Mouse (Mus musculus): ENCODE measurements around the gene Gadd45g. TPM values are rescaled to one million over a fixed set of nuclear protein-coding genes. Genes with fewer than 3 reads are reported as not detected.
"Not testable (repeated sequence)": the region's sequence is repeated elsewhere in the genome, so short reads cannot be mapped to it uniquely, and the experiment has no call there.

Gene Gadd45g
- polyA plus RNA-seq, 1 experiment from 2014 or later: 30.4 TPM

DNA sequence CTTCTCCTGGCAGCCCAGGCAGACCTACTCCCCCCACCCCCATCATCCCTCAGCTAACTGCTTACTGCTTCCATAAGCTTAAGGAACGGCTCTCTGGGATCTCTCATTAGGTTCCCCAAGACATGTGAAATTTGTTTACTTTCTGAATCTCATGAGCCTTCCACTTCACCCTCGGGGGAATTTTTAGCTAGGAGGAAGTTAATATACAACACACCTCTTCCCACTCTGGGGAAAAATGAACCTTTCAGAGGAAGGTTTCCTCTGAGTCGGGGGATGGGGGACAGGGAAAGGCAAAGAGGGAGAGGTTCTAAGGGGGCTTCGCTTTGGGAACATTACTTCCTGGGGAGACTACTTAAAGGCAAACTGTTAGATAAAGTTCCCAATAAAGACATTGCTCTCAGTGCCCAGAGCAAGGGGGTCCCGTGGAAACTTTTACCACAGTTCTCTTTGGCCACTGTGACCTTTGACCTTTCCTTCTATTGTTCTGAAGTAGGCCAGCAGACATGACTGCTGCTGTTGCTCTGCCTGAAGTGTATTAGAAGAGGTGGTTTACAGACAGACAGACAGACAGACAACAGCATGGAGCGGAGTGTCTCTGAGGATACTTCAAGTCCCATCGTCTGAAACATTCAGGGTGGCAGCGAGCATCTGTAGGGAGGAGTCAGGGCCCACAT lies 22.5 kb upstream of the Gadd45g start:
- no peaks in the 10 kb centered on the region for H3K9me3 ChIP-seq (ENCODE audit: control insufficient read depth, low read length)
- H3K9ac ChIP-seq (ENCODE audit: low read depth, low read length): no peak overlapping the region
- H3K27ac ChIP-seq (ENCODE audit: low read depth, low read length): no peak overlapping the region
- no peaks in the 10 kb centered on the region for H3K36me3 ChIP-seq (ENCODE audit: control insufficient read depth, insufficient read depth, low read length)
- H3K4me2 ChIP-seq: no peak overlapping the region
- no peak for DNase-seq (ENCODE audit: low spot score)
- ATAC-seq (replicated peaks; ENCODE audit: low FRiP score): no peak
- H3K4me3 ChIP-seq (ENCODE audit: low read depth, low read length): no peak overlapping the region
- WGBS: 55% methylated on average over 8 of the region's 8 CpGs
- H3K4me1 ChIP-seq (replicated peaks; ENCODE audit: control insufficient read depth, insufficient read depth, low read length): no peaks in the 10 kb centered on the region
- no peaks in the 10 kb centered on the region for H3K27me3 ChIP-seq (replicated peaks; ENCODE audit: control insufficient read depth, insufficient read depth, low read length)

- DNase-seq (ENCODE audit: low spot score): no peak
- Histone ChIP-seq H3K4me2 (no peak overlapping the region), H3K4me3 (ENCODE audit: low read depth, low read length) (no peak overlapping the region), H3K9me3 (ENCODE audit: control insufficient read depth, low read length) (no peaks in the 10 kb centered on the region), H3K27ac (ENCODE audit: low read depth, low read length) (no peak overlapping the region), H3K9ac (ENCODE audit: low read depth, low read length) (no peak overlapping the region), H3K27me3 (replicated peaks; ENCODE audit: control insufficient read depth, insufficient read depth, low read length) (no peaks in the 10 kb centered on the region), H3K4me1 (replicated peaks; ENCODE audit: control insufficient read depth, insufficient read depth, low read length) (peaks cover 12% of the 10 kb centered on the region), H3K36me3 (ENCODE audit: control insufficient read depth, insufficient read depth, low read length) (no peaks in the 10 kb centered on the region)
- 29% methylated on average over 10 of the region's 10 CpGs for WGBS
- no peak for ATAC-seq (replicated peaks; ENCODE audit: low FRiP score)
These were observed 15.6 kb upstream of the Gadd45g start for GRCm38 (mm10) chr13:51830744-51831450.

- no peak overlapping the region for H3K4me3 ChIP-seq (ENCODE audit: low read depth, low read length)
- WGBS: 91% methylated on average over 6 of the region's 6 CpGs
- H3K4me2 ChIP-seq: no peak overlapping the region
- no peaks in the 10 kb centered on the region for H3K27me3 ChIP-seq (replicated peaks; ENCODE audit: control insufficient read depth, insufficient read depth, low read length)
- no peaks in the 10 kb centered on the region for H3K9me3 ChIP-seq (ENCODE audit: control insufficient read depth, low read length)
- H3K4me1 ChIP-seq (replicated peaks; ENCODE audit: control insufficient read depth, insufficient read depth, low read length): peaks cover 12% of the 10 kb centered on the region
- DNase-seq (ENCODE audit: low spot score) (no peak), ATAC-seq (replicated peaks; ENCODE audit: low FRiP score) (no peak)
- no peak overlapping the region for H3K9ac ChIP-seq (ENCODE audit: low read depth, low read length)
- no peaks in the 10 kb centered on the region for H3K36me3 ChIP-seq (ENCODE audit: control insufficient read depth, insufficient read depth, low read length)
- H3K27ac ChIP-seq (ENCODE audit: low read depth, low read length): no peak overlapping the region
These were observed 14.0 kb upstream of the Gadd45g start for GRCm38 (mm10) chr13:51832491-51832890.

DNA sequence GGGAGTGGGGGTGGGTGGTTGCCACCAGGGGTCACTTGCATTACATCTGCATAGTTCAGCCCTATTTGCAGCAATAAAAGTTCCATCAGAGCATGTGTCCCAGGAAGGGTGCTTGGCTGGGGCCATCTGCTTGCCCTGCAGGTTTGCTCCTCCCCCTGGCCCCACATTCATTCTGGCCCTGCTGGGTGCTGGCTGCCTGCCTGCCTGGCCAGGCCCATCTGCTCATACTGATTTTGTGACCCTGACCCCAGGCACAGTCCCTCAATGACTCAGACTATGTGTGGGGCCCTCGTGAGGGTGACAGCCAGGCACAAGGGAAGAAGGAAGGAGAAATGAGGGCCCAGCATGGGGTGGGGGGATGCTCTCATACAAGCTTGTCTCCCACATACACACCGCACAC lies 12.9 kb upstream of the Gadd45g start:
- Histone ChIP-seq H3K4me1 (replicated peaks; ENCODE audit: control insufficient read depth, insufficient read depth, low read length) (peaks cover 12% of the 10 kb centered on the region), H3K27me3 (replicated peaks; ENCODE audit: control insufficient read depth, insufficient read depth, low read length) (no peaks in the 10 kb centered on the region), H3K4me2 (no peak overlapping the region), H3K27ac (ENCODE audit: low read depth, low read length) (no peak overlapping the region), H3K9ac (ENCODE audit: low read depth, low read length) (no peak overlapping the region), H3K4me3 (ENCODE audit: low read depth, low read length) (no peak overlapping the region), H3K36me3 (ENCODE audit: control insufficient read depth, insufficient read depth, low read length) (no peaks in the 10 kb centered on the region), H3K9me3 (ENCODE audit: control insufficient read depth, low read length) (no peaks in the 10 kb centered on the region)
- DNase-seq (ENCODE audit: low spot score) (no peak), ATAC-seq (replicated peaks; ENCODE audit: low FRiP score) (peak; percentile 38)
- 57% methylated on average over 2 of the region's 2 CpGs for WGBS

- H3K4me3 ChIP-seq (ENCODE audit: low read depth, low read length); H3K27ac ChIP-seq (ENCODE audit: low read depth, low read length); H3K9me3 ChIP-seq (ENCODE audit: control insufficient read depth, low read length); H3K36me3 ChIP-seq (ENCODE audit: control insufficient read depth, insufficient read depth, low read length); H3K27me3 ChIP-seq (replicated peaks; ENCODE audit: control insufficient read depth, insufficient read depth, low read length); H3K4me2 ChIP-seq; H3K9ac ChIP-seq (ENCODE audit: low read depth, low read length); DNase-seq (ENCODE audit: low spot score): not testable (repeated sequence)
- WGBS: 58% methylated on average over 8 of the region's 8 CpGs
- peak; percentile 40; the same call in 1 of the 2 replicates for ATAC-seq (replicated peaks; ENCODE audit: low FRiP score)
- peaks cover 12% of the 10 kb centered on the region for H3K4me1 ChIP-seq (replicated peaks; ENCODE audit: control insufficient read depth, insufficient read depth, low read length)
These were observed 12.5 kb upstream of the Gadd45g start for GRCm38 (mm10) chr13:51834024-51834423.

GRCm38 (mm10) chr13:51834520-51834919 lies 12.0 kb upstream of the Gadd45g start:
- no peak; the same call in 1 of the 2 replicates for ATAC-seq (replicated peaks; ENCODE audit: low FRiP score)
- peaks cover 16% of the 10 kb centered on the region for H3K4me1 ChIP-seq (replicated peaks; ENCODE audit: control insufficient read depth, insufficient read depth, low read length)
- no peak overlapping the region for H3K4me3 ChIP-seq (ENCODE audit: low read depth, low read length)
- no peaks in the 10 kb centered on the region for H3K27me3 ChIP-seq (replicated peaks; ENCODE audit: control insufficient read depth, insufficient read depth, low read length)
- H3K4me2 ChIP-seq: no peak overlapping the region
- H3K9me3 ChIP-seq (ENCODE audit: control insufficient read depth, low read length): no peaks in the 10 kb centered on the region
- DNase-seq (ENCODE audit: low spot score): no peak
- no peak overlapping the region for H3K9ac ChIP-seq (ENCODE audit: low read depth, low read length)
- H3K27ac ChIP-seq (ENCODE audit: low read depth, low read length): no peak overlapping the region
- H3K36me3 ChIP-seq (ENCODE audit: control insufficient read depth, insufficient read depth, low read length): no peaks in the 10 kb centered on the region
- WGBS: 17% methylated on average over 2 of the region's 2 CpGs

DNA sequence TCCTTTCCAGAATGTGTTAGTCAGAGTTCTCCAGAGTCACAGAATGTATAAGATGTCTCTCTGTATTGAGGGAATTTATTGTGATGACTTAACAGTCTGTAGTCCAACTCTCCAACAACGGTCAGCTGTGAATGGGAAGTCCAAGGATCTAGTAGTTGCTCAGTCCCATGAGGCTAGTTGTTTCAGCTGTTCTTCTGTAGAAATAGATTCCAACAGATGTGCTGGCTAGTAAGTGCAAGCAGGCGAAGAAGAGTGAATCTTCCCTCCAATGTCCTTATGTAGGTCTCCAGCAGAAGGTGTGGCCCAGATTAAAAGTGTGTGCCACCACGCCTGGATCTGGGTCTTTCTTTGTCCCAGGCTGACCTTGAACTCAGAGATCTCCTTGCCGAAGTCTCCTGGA lies 11.3 kb upstream of the Gadd45g start:
- not testable (repeated sequence) for H3K9me3 ChIP-seq (ENCODE audit: control insufficient read depth, low read length); H3K27me3 ChIP-seq (replicated peaks; ENCODE audit: control insufficient read depth, insufficient read depth, low read length); H3K4me3 ChIP-seq (ENCODE audit: low read depth, low read length); ATAC-seq (replicated peaks; ENCODE audit: low FRiP score); H3K9ac ChIP-seq (ENCODE audit: low read depth, low read length); DNase-seq (ENCODE audit: low spot score); H3K4me2 ChIP-seq; H3K27ac ChIP-seq (ENCODE audit: low read depth, low read length); H3K36me3 ChIP-seq (ENCODE audit: control insufficient read depth, insufficient read depth, low read length)
- 72% methylated on average over 4 of the region's 4 CpGs for WGBS
- peaks cover 19% of the 10 kb centered on the region for H3K4me1 ChIP-seq (replicated peaks; ENCODE audit: control insufficient read depth, insufficient read depth, low read length)

- H3K4me1 ChIP-seq (replicated peaks; ENCODE audit: control insufficient read depth, insufficient read depth, low read length): peaks cover 38% of the 10 kb centered on the region
- no peak overlapping the region for H3K9ac ChIP-seq (ENCODE audit: low read depth, low read length)
- H3K27me3 ChIP-seq (replicated peaks; ENCODE audit: control insufficient read depth, insufficient read depth, low read length): no peaks in the 10 kb centered on the region
- no peaks in the 10 kb centered on the region for H3K9me3 ChIP-seq (ENCODE audit: control insufficient read depth, low read length)
- no peak overlapping the region for H3K4me2 ChIP-seq
- 16% methylated on average over 5 of the region's 5 CpGs for WGBS
- no peak overlapping the region for H3K4me3 ChIP-seq (ENCODE audit: low read depth, low read length)
- H3K27ac ChIP-seq (ENCODE audit: low read depth, low read length): no peak overlapping the region
- DNase-seq (ENCODE audit: low spot score) (no peak), ATAC-seq (replicated peaks; ENCODE audit: low FRiP score) (no peak)
- H3K36me3 ChIP-seq (ENCODE audit: control insufficient read depth, insufficient read depth, low read length): no peaks in the 10 kb centered on the region
These were observed 9.1 kb upstream of the Gadd45g start for GRCm38 (mm10) chr13:51837402-51837801.
